Mouse (Mus musculus): Measurements from ENCODE around the gene Hdgf.
A peak's percentile ranks its signal among the peaks of the same experiment; 100 is the strongest.

The Hdgf gene

GRCm38 (mm10) chr3:87909874-87910273 lies 3.8 kb downstream of the Hdgf start:
- peak; percentile 85 for DNase-seq (ENCODE audit: low read depth, low spot score)

- peak; percentile 99 for DNase-seq (ENCODE audit: low read depth, low spot score)
These were observed 4.5 kb downstream of the Hdgf start for GRCm38 (mm10) chr3:87910573-87911141.

- DNase-seq (ENCODE audit: low read depth, low spot score), result no peak
These were observed 7.4 kb downstream of the Hdgf start for GRCm38 (mm10) chr3:87913491-87913890.

GRCm38 (mm10) chr3:87913891-87914290 lies 7.8 kb downstream of the Hdgf start:
- no peak for DNase-seq (ENCODE audit: low read depth, low spot score)

GRCm38 (mm10) chr3:87916990-87917389 lies 10.9 kb downstream of the Hdgf start:
- peak; percentile 59 for DNase-seq (ENCODE audit: low read depth, low spot score)

GRCm38 (mm10) chr3:87918551-87918950 lies 12.4 kb downstream of the Hdgf start:
- no peak for DNase-seq (ENCODE audit: low read depth, low spot score)

- DNase-seq (ENCODE audit: low read depth, low spot score), result peak; percentile 98
These were observed 13.4 kb downstream of the Hdgf start, which contains the start of gene Mrpl24 for GRCm38 (mm10) chr3:87919336-87920108. TSS of gene Mrpl24 (plus strand) at chr3:87919506.

- no peak for DNase-seq (ENCODE audit: low read depth, low spot score)
These were observed 14.3 kb downstream of the Hdgf start for GRCm38 (mm10) chr3:87920270-87920943.

- no peak for DNase-seq (ENCODE audit: low read depth, low spot score)
These were observed 18.9 kb downstream of the Hdgf start for GRCm38 (mm10) chr3:87924996-87925395.

GRCm38 (mm10) chr3:87927452-87927851 lies 21.3 kb downstream of the Hdgf start:
- no peak for DNase-seq (ENCODE audit: low read depth, low spot score)

- peak; percentile 27 for DNase-seq (ENCODE audit: low read depth, low spot score)
These were observed 23.4 kb downstream of the Hdgf start for GRCm38 (mm10) chr3:87929341-87930077.

GRCm38 (mm10) chr3:87930078-87930795 lies 24.1 kb downstream of the Hdgf start, which contains the start of the genes Isg20l2 and Rrnad1:
TSS of gene Isg20l2 (plus strand) at chr3:87930314.
TSS of gene Rrnad1 (minus strand) at chr3:87930717.
- DNase-seq (ENCODE audit: low read depth, low spot score), result peak; percentile 97

- no peak for DNase-seq (ENCODE audit: low read depth, low spot score)
These were observed 27.9 kb downstream of the Hdgf start for GRCm38 (mm10) chr3:87934026-87934425.

GRCm38 (mm10) chr3:87934501-87934900 lies 28.4 kb downstream of the Hdgf start:
- peak; percentile 54 for DNase-seq (ENCODE audit: low read depth, low spot score)

- DNase-seq (ENCODE audit: low read depth, low spot score), result no peak
These were observed 29.1 kb downstream of the Hdgf start for GRCm38 (mm10) chr3:87935201-87935600.

GRCm38 (mm10) chr3:87935776-87936175 lies 29.7 kb downstream of the Hdgf start:
- DNase-seq (ENCODE audit: low read depth, low spot score), result peak; percentile 92

- no peak for DNase-seq (ENCODE audit: low read depth, low spot score)
These were observed 34.5 kb downstream of the Hdgf start for GRCm38 (mm10) chr3:87940611-87941010.

GRCm38 (mm10) chr3:87942471-87942870 lies 36.4 kb downstream of the Hdgf start:
- peak; percentile 92 for DNase-seq (ENCODE audit: low read depth, low spot score)

- DNase-seq (ENCODE audit: low read depth, low spot score), result peak; percentile 58
These were observed 37.5 kb downstream of the Hdgf start for GRCm38 (mm10) chr3:87943586-87943985.

GRCm38 (mm10) chr3:87944838-87945600 lies 38.9 kb downstream of the Hdgf start:
- DNase-seq (ENCODE audit: low read depth, low spot score), result peak; percentile 72

Data from 3T3-L1 (cell line).